Mouse (Mus musculus): ENCODE data around the gene Tbc1d17.

Tbc1d17 gene

GRCm38 (mm10) chr7:44852259-44853027 is 3.6 kb upstream of the Tbc1d17 start:
- DNase-seq: no peak

- no peak for DNase-seq
Observed at GRCm38 (mm10) chr7:44851625-44852234, 2.9 kb upstream of the Tbc1d17 start.

GRCm38 (mm10) chr7:44850789-44851624 is 2.1 kb upstream of the Tbc1d17 start:
- DNase-seq: no peak

GRCm38 (mm10) chr7:44850146-44850545 is 1.3 kb upstream of the Tbc1d17 start:
- DNase-seq: peak; percentile 87

GRCm38 (mm10) chr7:44849416-44850111 is 685 bp upstream of the Tbc1d17 start:
- peak; percentile 91 for DNase-seq

GRCm38 (mm10) chr7:44847772-44848171 is 1.1 kb downstream of the Tbc1d17 start:
- DNase-seq: no peak

- no peak for DNase-seq
Observed at GRCm38 (mm10) chr7:44846804-44847203, 2.1 kb downstream of the Tbc1d17 start.

GRCm38 (mm10) chr7:44845006-44845405 is 3.9 kb downstream of the Tbc1d17 start:
- no peak for DNase-seq

- no peak for DNase-seq
Observed at GRCm38 (mm10) chr7:44841825-44842463, 6.9 kb downstream of the Tbc1d17 start.

- DNase-seq: no peak
Observed at GRCm38 (mm10) chr7:44840426-44840825, 8.5 kb downstream of the Tbc1d17 start.

GRCm38 (mm10) chr7:44839491-44840191 is 9.2 kb downstream of the Tbc1d17 start:
- DNase-seq: peak; percentile 36

- DNase-seq: no peak
Observed at GRCm38 (mm10) chr7:44839171-44839490, 9.7 kb downstream of the Tbc1d17 start.

- DNase-seq: no peak
Observed at GRCm38 (mm10) chr7:44838073-44838472, 10.8 kb downstream of the Tbc1d17 start.

GRCm38 (mm10) chr7:44836423-44837053 is 12.3 kb downstream of the Tbc1d17 start:
- no peak for DNase-seq

- DNase-seq: no peak
Observed at GRCm38 (mm10) chr7:44836016-44836404, 12.9 kb downstream of the Tbc1d17 start.

- DNase-seq: no peak
Observed at GRCm38 (mm10) chr7:44835373-44836015, 13.4 kb downstream of the Tbc1d17 start.

- no peak for DNase-seq
Observed at GRCm38 (mm10) chr7:44832763-44833162, 16.1 kb downstream of the Tbc1d17 start.

- DNase-seq: no peak
Observed at GRCm38 (mm10) chr7:44828706-44829105, 20.2 kb downstream of the Tbc1d17 start.

GRCm38 (mm10) chr7:44826771-44827170 is 22.1 kb downstream of the Tbc1d17 start:
- DNase-seq: no peak

GRCm38 (mm10) chr7:44824872-44825271 is 24.0 kb downstream of the Tbc1d17 start:
- peak; percentile 82 for DNase-seq

GRCm38 (mm10) chr7:44823409-44823808 is 25.5 kb downstream of the Tbc1d17 start:
- no peak for DNase-seq
